Mouse (Mus musculus): ENCODE data around the gene Doc2b. TPM values are rescaled to one million over a fixed set of nuclear protein-coding genes. Genes with fewer than 3 reads are reported as not detected.
A peak's percentile ranks its signal among the peaks of the same experiment; 100 is the strongest.

Doc2b gene
- polyA plus RNA-seq, 1 experiment from 2014 or later, result 0.04 TPM

GRCm38 (mm10) chr11:75793351-75793750 is 2.5 kb downstream of the Doc2b start:
- TF ChIP-seq CTCF (IDR thresholded peaks at IDR 0.05), result no peak
- H3K27me3 ChIP-seq, result no peaks in the 10 kb centered on the region
- POLR2A ChIA-PET, result no interaction called here
- CTCF ChIA-PET, result interaction anchor here (1.9 kb wide), 1 partner anchor 10 kb away, joined by 7 read pairs; no protein-coding TSS in a partner anchor
- DNase-seq (ENCODE audit: low read depth, low spot score) (no peak), ATAC-seq (no peak)
- in situ Hi-C loops (cut with MboI; ENCODE audit: low pct_unique_long_range_greater_than_20kb), result no loop called here

GRCm38 (mm10) chr11:75792535-75792934 is 3.3 kb downstream of the Doc2b start:
- TF ChIP-seq CTCF (IDR thresholded peaks at IDR 0.05), result no peak
- DNase-seq (ENCODE audit: low read depth, low spot score) (no peak), ATAC-seq (no peak)
- in situ Hi-C loops (cut with MboI; ENCODE audit: low pct_unique_long_range_greater_than_20kb), result no loop called here
- ChIA-PET POLR2A (interaction anchor here (0.6 kb wide), 1 partner anchor 141 kb away, joined by 3 read pairs; no protein-coding TSS in a partner anchor), CTCF (interaction anchor here (1.9 kb wide), 1 partner anchor 10 kb away, joined by 7 read pairs; no protein-coding TSS in a partner anchor)
- no peaks in the 10 kb centered on the region for H3K27me3 ChIP-seq

- ATAC-seq, result no peak
- ChIA-PET POLR2A (interaction anchor here (0.7 to 1.3 kb wide), 2 partner anchors 76 to 117 kb away, joined by 3 to 4 read pairs; no protein-coding TSS in a partner anchor), CTCF (interaction anchor here (1.1 to 1.9 kb wide), 3 partner anchors 17 to 181 kb away, joined by 3 to 6 read pairs (median 4); no protein-coding TSS in a partner anchor)
- TF ChIP-seq CTCF (IDR thresholded peaks at IDR 0.05), result no peak
- in situ Hi-C loops (cut with MboI; ENCODE audit: low pct_unique_long_range_greater_than_20kb), result loop anchor here (10.0 kb wide), 1 partner anchor 619 kb away; the partner anchor contains the start of gene Timm22
- no peak for DNase-seq (ENCODE audit: low read depth, low spot score)
- H3K27me3 ChIP-seq, result no peaks in the 10 kb centered on the region
These were observed 10.0 kb downstream of the Doc2b start for GRCm38 (mm10) chr11:75785897-75786296.

- ChIA-PET POLR2A (no interaction called here), CTCF (interaction anchor here (0.7 to 4.7 kb wide), 5 partner anchors 10 to 302 kb away, joined by 3 to 44 read pairs (median 5); no protein-coding TSS in a partner anchor)
- no peaks in the 10 kb centered on the region for H3K27me3 ChIP-seq
- in situ Hi-C loops (cut with MboI; ENCODE audit: low pct_unique_long_range_greater_than_20kb), result loop anchor here (5.0 to 10.0 kb wide), 4 partner anchors 119 to 621 kb away; partner anchors contain the start of gene Timm22
- TF ChIP-seq CTCF (IDR thresholded peaks at IDR 0.05), result no peak
- ATAC-seq (no peak), DNase-seq (ENCODE audit: low read depth, low spot score) (no peak)
These were observed 12.1 kb downstream of the Doc2b start for GRCm38 (mm10) chr11:75783799-75784198.

- TF ChIP-seq CTCF (IDR thresholded peaks at IDR 0.05), result peak; percentile 93
- DNase-seq (ENCODE audit: low read depth, low spot score), result no peak
- in situ Hi-C loops (cut with MboI; ENCODE audit: low pct_unique_long_range_greater_than_20kb), result loop anchor here (5.0 to 10.0 kb wide), 4 partner anchors 120 to 623 kb away; partner anchors contain the start of gene Timm22
- H3K27me3 ChIP-seq, result no peaks in the 10 kb centered on the region
- CTCF ChIA-PET, result interaction anchor here (0.6 to 4.7 kb wide), 20 partner anchors 9 to 324 kb away, joined by 3 to 44 read pairs (median 4); no protein-coding TSS in a partner anchor
- ATAC-seq, result peak; percentile 73
- POLR2A ChIA-PET, result interaction anchor here (0.7 to 1.1 kb wide), 3 partner anchors 123 to 187 kb away, joined by 3 read pairs; no protein-coding TSS in a partner anchor
These were observed 13.9 kb downstream of the Doc2b start for GRCm38 (mm10) chr11:75781919-75782318.

- DNase-seq (ENCODE audit: low read depth, low spot score), result no peak
- H3K27me3 ChIP-seq, result no peaks in the 10 kb centered on the region
- no peak for TF ChIP-seq CTCF (IDR thresholded peaks at IDR 0.05)
- in situ Hi-C loops (cut with MboI; ENCODE audit: low pct_unique_long_range_greater_than_20kb), result no loop called here
- ChIA-PET POLR2A (no interaction called here), CTCF (interaction anchor here (0.6 to 2.0 kb wide), 2 partner anchors 178 to 191 kb away, joined by 3 to 9 read pairs; no protein-coding TSS in a partner anchor)
- ATAC-seq, result no peak
These were observed 19.9 kb downstream of the Doc2b start for GRCm38 (mm10) chr11:75775919-75776318.

GRCm38 (mm10) chr11:75772562-75772961 is 23.3 kb downstream of the Doc2b start:
- DNase-seq (ENCODE audit: low read depth, low spot score) (no peak), ATAC-seq (no peak)
- no peak for TF ChIP-seq CTCF (IDR thresholded peaks at IDR 0.05)
- H3K27me3 ChIP-seq, result no peaks in the 10 kb centered on the region
- CTCF ChIA-PET, result interaction anchor here (1.2 kb wide), 1 partner anchor 10 kb away, joined by 4 read pairs; no protein-coding TSS in a partner anchor
- POLR2A ChIA-PET, result no interaction called here
- in situ Hi-C loops (cut with MboI; ENCODE audit: low pct_unique_long_range_greater_than_20kb), result no loop called here

GRCm38 (mm10) chr11:75769206-75769605 is 26.6 kb downstream of the Doc2b start:
- DNase-seq (ENCODE audit: low read depth, low spot score) (no peak), ATAC-seq (peak; percentile 87)
- peak; percentile 65 for TF ChIP-seq CTCF (IDR thresholded peaks at IDR 0.05)
- no peaks in the 10 kb centered on the region for H3K27me3 ChIP-seq
- POLR2A ChIA-PET, result no interaction called here
- CTCF ChIA-PET, result interaction anchor here (0.9 to 2.9 kb wide), 3 partner anchors 13 to 291 kb away, joined by 3 to 9 read pairs (median 8); no protein-coding TSS in a partner anchor
- in situ Hi-C loops (cut with MboI; ENCODE audit: low pct_unique_long_range_greater_than_20kb), result no loop called here

- DNase-seq (ENCODE audit: low read depth, low spot score) (no peak), ATAC-seq (no peak)
- POLR2A ChIA-PET, result no interaction called here
- CTCF ChIA-PET, result no interaction called here
- in situ Hi-C loops (cut with MboI; ENCODE audit: low pct_unique_long_range_greater_than_20kb), result no loop called here
- no peak for TF ChIP-seq CTCF (IDR thresholded peaks at IDR 0.05)
- no peaks in the 10 kb centered on the region for H3K27me3 ChIP-seq
These were observed 27.5 kb downstream of the Doc2b start for GRCm38 (mm10) chr11:75768091-75768989.

GRCm38 (mm10) chr11:75767014-75767413 is 28.8 kb downstream of the Doc2b start:
- DNase-seq (ENCODE audit: low read depth, low spot score), result no peak

More at GRCm38 (mm10) chr11:75767014-75767413, 28.8 kb downstream of the Doc2b start:
- POLR2A ChIA-PET, result no interaction called here
- no peaks in the 10 kb centered on the region for H3K27me3 ChIP-seq
- ATAC-seq, result no peak
- in situ Hi-C loops (cut with MboI; ENCODE audit: low pct_unique_long_range_greater_than_20kb), result no loop called here
- CTCF ChIA-PET, result interaction anchor here (1.7 kb wide), 1 partner anchor 9 kb away, joined by 4 read pairs; no protein-coding TSS in a partner anchor
- TF ChIP-seq CTCF (IDR thresholded peaks at IDR 0.05), result no peak
